Mouse (Mus musculus): ENCODE measurements around the gene Plekhg1. TPM values are rescaled to one million over a fixed set of nuclear protein-coding genes. Genes with fewer than 3 reads are reported as not detected.

The Plekhg1 gene
- polyA plus RNA-seq, 1 experiment = 8.7 TPM

DNA sequence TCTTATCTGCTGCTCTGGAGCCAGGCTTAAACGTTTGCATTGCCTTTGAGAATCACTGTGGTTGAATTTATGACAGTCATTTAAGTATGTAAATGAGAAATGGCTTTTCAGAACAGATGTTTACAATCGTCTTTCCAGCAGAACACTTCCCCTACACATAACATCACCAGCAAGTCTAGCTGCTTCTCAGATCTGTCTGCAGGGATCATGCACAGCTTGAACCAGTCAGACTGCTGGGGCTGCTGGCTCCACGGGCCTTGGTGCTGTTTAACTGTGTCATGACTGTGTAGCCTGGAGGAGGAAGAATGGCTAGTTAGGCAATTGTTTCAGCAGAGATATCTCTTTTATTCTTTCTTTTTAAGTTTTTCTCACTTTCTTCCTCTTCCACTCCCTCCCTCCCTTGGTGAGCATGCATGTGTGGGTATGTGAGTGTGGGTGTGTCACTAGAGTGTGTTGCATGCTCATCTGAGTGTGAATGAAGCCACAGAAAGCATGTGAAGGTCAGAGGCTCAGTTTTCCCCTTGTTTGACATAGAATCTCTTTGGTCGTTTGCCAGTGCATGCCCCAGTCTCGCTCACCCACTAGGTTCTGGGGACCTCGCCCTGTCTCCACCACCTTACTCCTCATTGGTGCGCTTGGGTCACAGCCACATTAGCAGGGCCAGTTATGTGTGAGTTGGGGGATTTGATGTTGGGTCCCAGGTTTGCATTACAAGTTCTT lies 266.3 kb downstream of the Plekhg1 start:
- Histone ChIP-seq H3K4me1 (ENCODE audit: control insufficient read depth, insufficient read depth, low read length) (peaks cover 10% of the 10 kb centered on the region), H3K27ac (ENCODE audit: insufficient read depth, low read length) (no peak overlapping the region), H3K4me3 (ENCODE audit: insufficient read depth, low read length) (no peak overlapping the region)
- TF ChIP-seq CTCF (IDR thresholded peaks at IDR 0.05; ENCODE audit: borderline replicate concordance, insufficient read depth, low read length) = no peak
- no peak for TF ChIP-seq POLR2A (IDR thresholded peaks at IDR 0.05; ENCODE audit: low read depth, low read length)

Other genes starting within 250 kb of the Plekhg1 start
- 0.65 TPM in 1 of 2 replicates, not detected in the other for gene Iyd, start 200.1 kb upstream of the Plekhg1 start, polyA plus RNA-seq (2011; ENCODE audit: insufficient read length, low read depth, missing spikeins)
- 29.7 and 30.8 TPM in 2 replicates for gene Mthfd1l, start 232.8 kb downstream of the Plekhg1 start, polyA plus RNA-seq (2011; ENCODE audit: insufficient read length, low read depth, missing spikeins)